Mouse (Mus musculus) lung, postnatal 25 days (tissue): Measurements from ENCODE around the gene Ercc8.

Source experiments
- DNase-seq: peaks from one replicate; pipeline ENCODE4 v3.0.0; 2022; ENCODE audit warnings: low spot score

Ercc8 gene

DNA sequence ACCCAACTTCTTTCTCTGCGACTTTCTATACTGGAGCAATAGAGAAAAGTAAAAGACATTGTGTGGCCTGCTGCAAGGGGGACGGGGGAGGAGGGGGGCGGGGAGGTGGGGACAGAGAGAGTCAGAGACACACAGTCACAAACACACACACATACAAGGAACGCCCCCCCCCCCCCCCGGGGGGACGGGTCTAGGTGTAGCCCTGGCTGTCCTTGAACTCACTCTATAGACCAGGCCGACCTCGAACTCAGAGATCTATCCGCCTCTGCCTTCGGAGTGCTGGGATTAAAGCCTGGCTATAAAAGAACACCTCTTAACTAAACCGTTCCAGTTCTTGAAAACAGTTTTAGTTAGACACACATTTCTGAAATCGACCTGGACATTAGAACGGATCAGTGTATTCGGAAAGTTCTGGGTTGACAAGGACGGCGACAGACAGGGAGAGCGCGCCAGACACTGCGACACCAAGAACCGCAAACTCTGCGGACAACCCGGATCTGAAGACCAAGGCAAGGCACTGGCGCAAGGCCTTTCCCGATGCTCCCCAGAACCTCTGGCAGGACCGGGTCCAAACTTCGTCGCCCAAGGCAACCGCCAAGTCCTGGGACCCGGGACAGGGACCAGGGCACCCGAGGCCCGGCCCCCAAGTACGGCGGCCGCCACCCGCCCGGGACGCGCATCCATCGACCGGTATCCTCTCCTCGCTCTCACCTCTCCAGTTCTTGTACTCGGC is 633 bp upstream of the Ercc8 start:
- no peak for DNase-seq

DNA sequence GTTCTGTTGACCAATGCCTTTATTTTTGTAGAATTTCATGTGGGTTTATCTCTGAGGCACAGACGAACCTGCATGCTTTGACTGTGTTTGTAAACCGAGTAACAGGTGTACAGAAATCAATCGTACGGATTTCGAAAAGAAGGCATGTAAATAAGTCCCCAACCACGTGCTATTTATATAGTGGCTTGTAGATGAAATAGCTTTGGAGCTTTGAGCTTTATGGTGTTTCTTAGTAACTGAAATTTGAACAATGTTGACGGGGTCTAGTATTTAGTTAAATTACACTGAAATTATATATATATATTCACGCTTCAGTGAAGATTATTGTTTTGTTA is 677 bp downstream of the Ercc8 start:
- DNase-seq, result no peak

DNA sequence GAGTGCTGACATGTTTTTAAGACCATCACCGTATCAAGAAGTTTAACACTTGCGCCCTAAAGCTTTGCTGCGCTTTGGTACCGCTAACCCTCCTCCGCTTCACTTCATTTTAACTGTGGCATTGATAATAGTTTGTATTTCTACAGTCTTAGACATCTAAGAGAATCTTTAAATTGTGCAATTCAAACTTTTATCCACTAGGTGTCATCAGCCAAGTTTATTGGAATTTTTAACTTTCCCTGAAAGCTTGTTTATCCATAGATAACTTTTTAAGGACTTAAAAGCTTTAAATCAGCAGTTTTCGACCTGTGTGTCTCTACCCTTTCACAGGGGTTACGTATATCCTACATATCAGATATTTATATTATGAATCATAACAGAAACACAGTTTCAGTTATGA is 1.4 kb downstream of the Ercc8 start:
- no peak for DNase-seq

- DNase-seq, result no peak
Measured at GRCm38 (mm10) chr13:108163912-108164311, 5.4 kb downstream of the Ercc8 start.

DNA sequence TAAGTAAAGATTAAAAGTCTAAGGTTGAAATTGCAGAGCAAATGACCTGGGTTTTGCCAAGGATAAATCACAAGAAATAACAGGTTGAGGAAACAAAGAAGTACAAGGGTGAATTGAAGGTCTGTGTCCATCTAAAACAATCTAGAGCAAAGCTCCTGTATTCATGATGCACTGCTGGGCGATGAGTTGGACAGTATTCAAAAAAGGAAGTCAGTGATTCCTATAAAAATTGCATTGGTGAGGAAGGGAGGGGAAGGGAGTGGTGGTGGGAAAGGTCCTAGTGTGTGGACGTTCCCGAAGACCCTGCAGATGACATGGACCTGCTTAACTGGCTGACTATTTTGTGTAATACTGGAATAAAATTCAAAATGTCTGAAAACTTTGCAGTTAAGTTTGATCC is 6.1 kb downstream of the Ercc8 start:
- no peak for DNase-seq

GRCm38 (mm10) chr13:108170002-108170401 is 11.5 kb downstream of the Ercc8 start:
- DNase-seq, result no peak

DNA sequence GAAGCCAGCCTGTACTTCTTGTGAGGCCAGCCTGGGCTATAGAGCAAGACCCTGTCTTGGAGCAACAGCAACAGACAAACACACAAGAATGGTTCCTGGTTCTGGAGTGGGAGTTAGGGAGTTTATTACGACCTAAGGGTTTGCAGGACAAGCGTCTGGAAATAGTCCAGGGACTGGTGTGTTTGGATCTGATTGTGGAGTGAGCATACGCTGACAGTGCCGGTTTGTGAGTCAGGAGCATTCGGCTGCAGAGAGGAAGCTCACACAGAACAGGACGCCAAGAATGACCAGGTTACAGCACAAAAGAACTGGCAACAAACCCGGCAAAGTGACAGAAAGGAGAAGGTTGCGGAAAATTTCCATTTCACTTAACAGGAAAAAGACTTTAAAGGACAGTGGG is 12.0 kb downstream of the Ercc8 start:
- DNase-seq, result no peak

GRCm38 (mm10) chr13:108179618-108180017 is 21.1 kb downstream of the Ercc8 start:
- DNase-seq, result no peak

- DNase-seq, result no peak
Measured at GRCm38 (mm10) chr13:108180821-108181220, 22.3 kb downstream of the Ercc8 start.

DNA sequence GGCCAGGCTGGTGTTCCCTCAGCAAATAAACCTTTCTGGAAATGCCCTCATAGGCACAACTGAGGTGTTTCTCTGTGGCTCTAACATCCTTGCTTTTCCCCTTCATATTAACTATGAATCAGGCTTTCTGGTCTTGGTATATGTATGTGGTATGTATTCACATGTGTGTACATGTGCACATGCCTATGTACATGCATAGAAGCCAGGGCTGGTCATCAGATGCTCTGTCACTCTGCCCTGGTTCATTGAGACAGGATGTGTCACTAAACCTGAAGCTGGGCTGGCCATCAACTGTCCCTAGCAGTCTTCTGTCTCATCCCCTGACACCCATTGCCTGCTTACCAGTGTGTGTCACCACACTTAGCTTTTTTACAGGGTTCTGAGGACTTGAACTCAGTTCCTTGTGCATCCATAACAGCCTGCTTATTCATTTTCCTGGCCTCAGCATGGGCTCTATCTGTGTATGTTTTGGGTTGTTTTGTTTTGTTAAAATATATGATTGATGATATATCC is 26.3 kb downstream of the Ercc8 start:
- no peak for DNase-seq

DNA sequence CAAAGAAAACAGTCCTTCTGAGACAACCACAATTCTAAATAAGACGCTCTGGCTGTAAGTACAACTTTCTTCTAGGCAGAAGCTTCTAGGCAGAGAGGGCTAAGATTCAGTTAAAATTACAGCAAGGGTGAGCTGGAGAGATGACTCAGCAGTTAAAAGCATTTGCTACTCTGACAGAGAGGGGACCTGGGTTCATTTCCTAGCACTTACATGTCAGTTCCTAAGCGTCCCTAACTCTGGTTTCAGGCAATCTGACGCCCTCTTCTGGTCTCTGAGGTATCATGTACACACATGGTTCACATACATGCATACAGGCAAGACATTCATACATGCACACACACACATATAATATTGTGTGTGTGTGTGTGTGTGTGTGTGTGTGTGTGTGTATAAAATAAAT is 27.0 kb downstream of the Ercc8 start:
- no peak for DNase-seq

DNA sequence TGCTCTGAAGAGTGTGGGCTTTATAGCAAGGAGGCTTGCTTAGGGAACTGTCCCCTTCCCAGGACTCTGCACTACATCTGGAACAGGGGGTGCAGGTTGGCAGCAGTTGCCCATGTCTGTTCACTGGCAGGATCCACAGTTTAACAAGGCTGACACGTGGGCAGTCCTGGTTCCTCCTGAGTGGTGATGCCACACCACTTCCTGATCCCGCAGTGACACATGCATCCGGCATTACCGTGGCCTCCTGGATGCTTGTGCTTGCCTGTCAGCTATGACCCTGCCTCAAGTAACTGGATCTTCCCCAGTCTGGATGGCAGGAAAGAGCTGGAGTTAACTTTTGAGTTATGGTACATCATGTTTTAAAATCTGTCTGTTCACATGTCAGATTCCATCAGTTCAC is 29.5 kb downstream of the Ercc8 start:
- no peak for DNase-seq

DNA sequence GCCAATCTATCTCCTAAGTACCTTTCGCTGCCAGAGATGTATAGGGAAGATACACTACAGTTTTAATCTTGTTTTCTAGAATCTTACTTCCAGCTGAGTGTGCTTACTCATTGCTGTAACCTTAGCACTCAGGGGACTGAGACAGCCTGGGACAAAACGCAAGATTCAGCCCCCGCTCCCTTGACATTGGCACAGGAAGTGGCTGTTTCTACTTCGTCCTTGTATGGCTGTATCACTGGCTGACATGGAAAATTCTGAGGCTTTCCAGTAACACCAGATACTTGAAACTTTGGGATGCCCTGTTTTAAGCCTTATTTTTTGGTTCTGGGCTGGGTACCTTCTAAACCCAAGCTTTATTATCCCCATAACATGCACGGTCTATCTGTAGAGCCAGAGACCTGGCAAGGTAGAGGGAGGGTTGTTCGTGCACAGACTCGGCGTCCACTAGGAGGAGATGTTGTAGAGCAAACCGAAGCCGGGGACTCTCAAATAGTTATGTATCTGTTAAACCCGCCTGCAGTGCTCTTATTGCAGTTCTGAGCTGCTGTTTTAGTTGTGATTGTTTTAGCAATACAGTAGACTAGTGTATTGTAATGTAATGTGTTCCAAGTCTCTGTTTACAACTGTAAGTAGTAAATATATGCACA is 32.7 kb downstream of the Ercc8 start:
- peak; percentile 55 for DNase-seq

DNA sequence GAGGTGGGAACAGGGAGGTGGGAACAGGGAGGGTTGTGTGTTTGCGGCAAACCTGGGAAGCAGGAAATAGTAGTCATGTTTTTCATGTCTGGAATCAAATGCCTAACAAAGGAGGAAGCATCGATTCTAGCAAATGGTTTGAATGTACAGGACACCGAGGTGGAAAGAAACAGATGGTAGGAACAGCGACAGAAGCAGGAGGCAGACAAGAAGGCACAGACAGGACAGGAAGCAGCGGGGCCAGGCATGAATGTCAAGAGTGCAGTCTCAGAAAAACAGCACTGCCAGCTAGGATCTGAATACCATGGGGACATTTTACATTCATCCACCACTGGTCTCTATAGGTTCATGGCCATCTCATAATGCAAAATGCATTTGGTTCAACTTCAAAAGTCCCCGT is 36.9 kb downstream of the Ercc8 start:
- DNase-seq, result no peak

- DNase-seq, result no peak
Measured at GRCm38 (mm10) chr13:108204857-108205256, 46.3 kb downstream of the Ercc8 start.

- DNase-seq, result no peak
Measured at GRCm38 (mm10) chr13:108207447-108207846, 48.9 kb downstream of the Ercc8 start.

DNA sequence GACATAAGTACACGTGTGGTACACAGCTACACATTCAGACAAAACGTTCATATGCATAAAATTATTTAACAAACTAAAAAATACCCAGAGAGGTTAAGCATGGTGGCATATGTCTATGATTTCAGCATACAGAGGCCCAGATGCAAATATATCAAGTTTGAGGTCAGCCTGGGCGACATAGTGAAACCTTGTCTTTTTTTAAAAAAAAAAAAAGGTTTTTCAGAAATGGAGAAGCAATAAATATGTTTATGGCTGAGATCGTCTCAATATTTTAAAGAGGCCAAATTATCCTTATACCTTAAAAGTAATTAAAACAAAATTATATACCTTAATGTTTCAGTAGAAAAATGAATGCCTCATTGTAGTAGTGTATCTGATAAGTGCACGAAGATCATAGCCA is 49.6 kb downstream of the Ercc8 start:
- no peak for DNase-seq

DNA sequence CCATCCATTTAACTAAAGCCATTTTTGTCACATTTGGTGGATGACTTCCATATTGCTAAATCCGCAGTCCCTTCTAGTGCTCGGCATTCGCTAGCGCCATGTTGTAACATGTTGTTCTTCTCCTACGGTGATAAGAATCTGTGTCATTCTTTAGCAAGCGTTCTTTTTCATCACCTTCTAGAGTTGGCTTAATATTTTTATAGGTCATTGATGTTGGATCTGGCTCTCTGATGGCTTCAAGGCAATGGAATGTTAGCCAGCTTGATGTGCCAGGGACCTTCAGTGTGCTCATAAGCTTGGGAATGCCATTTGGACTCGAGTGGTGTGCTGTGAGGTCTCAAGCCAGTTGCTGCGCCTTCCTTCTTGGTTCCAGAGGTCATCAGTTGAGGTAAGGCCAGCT is 52.4 kb downstream of the Ercc8 start:
- no peak for DNase-seq

GRCm38 (mm10) chr13:108212397-108213018 is 54.0 kb downstream of the Ercc8 start:
- DNase-seq, result no peak

DNA sequence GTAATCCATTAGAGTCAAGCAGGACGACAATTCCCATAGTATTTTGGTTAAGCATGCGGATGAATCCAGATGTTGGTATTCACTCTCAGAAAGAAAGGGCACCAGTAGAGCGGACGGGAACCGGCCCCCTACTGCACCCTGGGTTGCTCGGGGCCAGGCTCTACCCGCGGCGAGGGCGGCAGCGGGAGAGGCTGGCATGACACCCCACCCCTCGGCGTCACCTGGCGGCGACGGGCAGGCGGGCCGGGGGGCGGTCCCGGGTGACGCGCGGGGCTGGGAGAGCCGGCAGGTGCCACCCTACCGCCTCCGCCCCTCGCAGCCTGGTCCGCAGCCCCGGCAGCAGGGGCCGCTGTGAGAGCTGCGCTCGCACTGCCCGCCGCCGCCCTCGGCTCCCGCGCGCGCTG is 55.6 kb downstream of the Ercc8 start, which contains the start of gene Elovl7:
Gene Elovl7, plus strand, starts transcription at position 324 of the 404 bp plus-strand sequence.
- DNase-seq, result peak; percentile 86

- DNase-seq, result peak; percentile 4
Measured at GRCm38 (mm10) chr13:108214485-108215107, 56.1 kb downstream of the Ercc8 start.

- DNase-seq, result no peak
Measured at GRCm38 (mm10) chr13:108215231-108215780, 56.8 kb downstream of the Ercc8 start.
